Mouse (Mus musculus) embryonic fibroblast, embryonic 13.5 days (primary cell): Measurements from ENCODE around the gene Ugt1a9. TPM values are rescaled to one million over a fixed set of nuclear protein-coding genes. Genes with fewer than 3 reads are reported as not detected.
"Not testable (repeated sequence)": the region's sequence is repeated elsewhere in the genome, so short reads cannot be mapped to it uniquely, and the experiment has no call there.

Source experiments
- H3K27ac ChIP-seq: 2 replicates; pipeline ENCODE4 v1.5.1; 2012; ENCODE audit warnings: low read length, control low read depth, inconsistent platforms; ENCODE audit not compliant: insufficient read depth
- H3K4me1 ChIP-seq: 2 replicates; pipeline ENCODE4 v1.6.1; 2011; ENCODE audit warnings: low read length; ENCODE audit not compliant: control insufficient read depth, insufficient read depth
- H3K4me3 ChIP-seq: 2 replicates; pipeline ENCODE4 v1.5.1; 2011; ENCODE audit warnings: mild to moderate bottlenecking, control low read depth, low read length; ENCODE audit not compliant: insufficient read depth
- CTCF ChIP-seq: IDR thresholded peaks from 2 replicates; pipeline ENCODE4 v1.5.1; 2011; ENCODE audit warnings: mild to moderate bottlenecking, control low read depth, low read length, moderate library complexity, borderline replicate concordance; ENCODE audit not compliant: insufficient read depth
- POLR2A ChIP-seq: IDR thresholded peaks from 2 replicates; pipeline ENCODE4 v1.6.1; 2011; ENCODE audit warnings: low read depth, mild to moderate bottlenecking, control low read depth, low read length, moderate library complexity
- polyA plus RNA-seq: library from polyadenylated mRNA; stranded (reverse); fragments of >200 nt; gene quantifications from 2 replicates; pipeline ENCODE4 v1.2.4, GENCODE M21; 2011; ENCODE audit warnings: low read depth; ENCODE audit not compliant: missing spikeins, insufficient read length

Gene Ugt1a9
- polyA plus RNA-seq, 1 experiment, result not detected

DNA sequence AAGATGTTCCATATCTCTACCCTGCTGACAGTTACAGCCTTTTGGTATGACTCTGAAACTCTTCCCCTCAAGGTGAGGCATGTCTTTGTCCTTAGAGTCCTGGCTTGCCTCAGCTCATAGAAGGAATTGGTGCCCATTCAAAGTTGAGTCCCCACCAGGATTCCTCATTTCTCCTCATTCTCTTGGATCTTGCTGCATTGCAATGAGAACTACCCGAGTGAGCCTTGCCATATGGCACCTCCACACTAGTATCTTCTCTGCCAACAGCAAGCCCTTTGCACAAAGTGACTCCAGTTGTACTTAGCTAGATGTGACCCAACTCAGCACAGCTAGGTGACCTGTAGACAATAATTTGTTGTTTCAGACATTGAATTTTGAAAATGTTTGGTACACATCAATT lies 153.0 kb downstream of the Ugt1a9 start:
- no peak overlapping the region for H3K27ac ChIP-seq
- no peak overlapping the region for H3K4me3 ChIP-seq
- no peak for TF ChIP-seq POLR2A
- no peak for TF ChIP-seq CTCF
- no peaks in the 10 kb centered on the region for H3K4me1 ChIP-seq

- TF ChIP-seq POLR2A, result no peak
- TF ChIP-seq CTCF, result no peak
- Histone ChIP-seq H3K27ac (no peak overlapping the region), H3K4me1 (no peaks in the 10 kb centered on the region), H3K4me3 (no peak overlapping the region)
These were observed 153.6 kb downstream of the Ugt1a9 start for GRCm38 (mm10) chr1:88224029-88224776.

- not testable (repeated sequence) for H3K27ac ChIP-seq, H3K4me3 ChIP-seq, H3K4me1 ChIP-seq
These were observed 154.7 kb downstream of the Ugt1a9 start for GRCm38 (mm10) chr1:88225301-88225700.

DNA sequence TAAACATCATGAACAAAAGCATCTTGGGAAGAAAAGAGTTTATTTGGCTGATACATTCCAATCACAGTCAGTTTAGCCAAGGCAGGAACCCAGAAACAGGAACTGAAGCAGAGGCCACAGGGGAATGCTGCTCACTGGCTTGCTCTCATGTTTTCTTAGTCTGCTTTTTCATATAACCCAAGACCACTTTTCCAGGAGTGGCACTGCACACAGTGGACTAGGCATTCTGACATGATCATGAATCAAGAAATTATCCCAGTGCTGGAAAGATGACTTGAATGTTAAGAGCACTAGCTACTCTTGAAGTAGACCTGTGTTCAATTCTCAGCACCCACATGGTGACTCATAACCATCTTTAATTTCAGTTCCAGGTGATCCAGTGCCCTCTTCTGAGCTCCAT lies 155.1 kb downstream of the Ugt1a9 start:
- Histone ChIP-seq H3K27ac (no peak overlapping the region), H3K4me3 (no peak overlapping the region), H3K4me1 (no peaks in the 10 kb centered on the region)
- TF ChIP-seq POLR2A (no peak), CTCF (no peak)

GRCm38 (mm10) chr1:88226670-88227379 lies 156.2 kb downstream of the Ugt1a9 start, which contains the start of gene Mroh2a:
Gene Mroh2a (plus strand): TSS chr1:88226986.
- Histone ChIP-seq H3K4me3 (no peak within 1 kb of the TSS), H3K4me1 (no peaks in the 10 kb centered on the region), H3K27ac (no peak within 1 kb of the TSS)
- TF ChIP-seq CTCF, result no peak
- no peak for TF ChIP-seq POLR2A

GRCm38 (mm10) chr1:88227482-88227881 lies 156.9 kb downstream of the Ugt1a9 start:
- no peaks in the 10 kb centered on the region for H3K4me1 ChIP-seq
- no peak overlapping the region for H3K4me3 ChIP-seq
- TF ChIP-seq POLR2A (no peak), CTCF (no peak)
- no peak overlapping the region for H3K27ac ChIP-seq

- no peak overlapping the region for H3K4me3 ChIP-seq
- TF ChIP-seq CTCF (no peak), POLR2A (no peak)
- H3K4me1 ChIP-seq, result no peaks in the 10 kb centered on the region
- H3K27ac ChIP-seq, result no peak overlapping the region
These were observed 157.5 kb downstream of the Ugt1a9 start for GRCm38 (mm10) chr1:88228121-88228520.

GRCm38 (mm10) chr1:88229566-88229965 lies 159.0 kb downstream of the Ugt1a9 start:
- TF ChIP-seq CTCF (no peak), POLR2A (no peak)

DNA sequence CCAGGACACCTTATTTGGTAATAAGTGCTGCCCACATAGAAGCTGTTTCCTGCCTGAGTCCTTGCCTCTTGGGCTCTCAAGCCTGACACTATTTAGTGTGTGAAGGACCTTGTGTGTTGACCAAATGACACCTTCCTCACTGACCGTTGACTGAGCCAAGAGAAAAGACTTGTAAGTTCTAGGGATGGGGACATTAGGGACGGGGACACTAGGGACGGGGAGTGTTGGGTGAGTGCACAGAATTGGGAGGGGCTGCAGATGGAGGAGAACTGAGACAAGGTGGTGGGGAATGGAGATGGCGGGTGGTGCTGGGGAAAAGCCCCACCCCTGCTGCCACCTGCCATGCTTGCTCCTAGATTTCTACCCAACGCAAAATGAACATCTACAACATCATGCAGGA lies 159.4 kb downstream of the Ugt1a9 start:
- H3K27ac ChIP-seq, result no peak overlapping the region
- no peak for TF ChIP-seq CTCF
- TF ChIP-seq POLR2A, result no peak

More at GRCm38 (mm10) chr1:88229566-88229965, 159.0 kb downstream of the Ugt1a9 start:
- H3K4me1 ChIP-seq, result no peaks in the 10 kb centered on the region
- H3K27ac ChIP-seq, result no peak overlapping the region
- no peak overlapping the region for H3K4me3 ChIP-seq

GRCm38 (mm10) chr1:88230421-88230820 lies 159.8 kb downstream of the Ugt1a9 start:
- TF ChIP-seq POLR2A, result no peak
- Histone ChIP-seq H3K4me3 (no peak overlapping the region), H3K4me1 (no peaks in the 10 kb centered on the region), H3K27ac (no peak overlapping the region)

More for the DNA sequence above, 159.4 kb downstream of the Ugt1a9 start:
- H3K4me3 ChIP-seq, result no peak overlapping the region
- H3K4me1 ChIP-seq, result no peaks in the 10 kb centered on the region
